Mouse (Mus musculus) E14TG2a.4 (cell line): Measurements from ENCODE around the gene Gm17617.

Source experiments
- CTCF ChIP-seq: conservative IDR thresholded peaks from 2 replicates; pipeline ENCODE4 v1.5.1; 2014; ENCODE audit warnings: low read length
- POU5F1 ChIP-seq: IDR thresholded peaks from 2 replicates; pipeline ENCODE4 v1.6.1; 2014; ENCODE audit warnings: low read length, borderline replicate concordance

GRCm38 (mm10) chr13:55163553-55163952 is 30.2 kb upstream of the Gm17617 start:
- TF ChIP-seq CTCF, result no peak
- TF ChIP-seq POU5F1, result no peak
